Mouse (Mus musculus) right cerebral cortex, postnatal 4 days (tissue): Measurements from ENCODE around the gene Tmem178b.

Experiments used
- DNase-seq: peaks from one replicate; pipeline ENCODE4 v3.0.0-alpha.2; 2022

Gene Tmem178b

GRCm38 (mm10) chr6:40101785-40102184 is 228.7 kb downstream of the Tmem178b start:
- no peak for DNase-seq

GRCm38 (mm10) chr6:40102863-40103262 is 229.8 kb downstream of the Tmem178b start:
- DNase-seq, result no peak

- no peak for DNase-seq
Measured at GRCm38 (mm10) chr6:40110029-40110428, 237.0 kb downstream of the Tmem178b start.

- DNase-seq, result no peak
Measured at GRCm38 (mm10) chr6:40110729-40111128, 237.7 kb downstream of the Tmem178b start.

- DNase-seq, result no peak
Measured at GRCm38 (mm10) chr6:40112488-40112887, 239.4 kb downstream of the Tmem178b start.

- DNase-seq, result no peak
Measured at GRCm38 (mm10) chr6:40116225-40116624, 243.2 kb downstream of the Tmem178b start.

GRCm38 (mm10) chr6:40120176-40120575 is 247.1 kb downstream of the Tmem178b start:
- DNase-seq, result no peak

- DNase-seq, result no peak
Measured at GRCm38 (mm10) chr6:40121494-40121893, 248.4 kb downstream of the Tmem178b start.

GRCm38 (mm10) chr6:40123070-40123690 is 250.1 kb downstream of the Tmem178b start:
- DNase-seq, result no peak

- DNase-seq, result no peak
Measured at GRCm38 (mm10) chr6:40123960-40124359, 250.9 kb downstream of the Tmem178b start.

GRCm38 (mm10) chr6:40128716-40129115 is 255.6 kb downstream of the Tmem178b start:
- no peak for DNase-seq

GRCm38 (mm10) chr6:40131936-40132335 is 258.9 kb downstream of the Tmem178b start:
- DNase-seq, result no peak

- no peak for DNase-seq
Measured at GRCm38 (mm10) chr6:40133436-40133835, 260.4 kb downstream of the Tmem178b start.

GRCm38 (mm10) chr6:40135716-40136115 is 262.6 kb downstream of the Tmem178b start:
- DNase-seq, result no peak

- DNase-seq, result no peak
Measured at GRCm38 (mm10) chr6:40137346-40137745, 264.3 kb downstream of the Tmem178b start.

- DNase-seq, result no peak
Measured at GRCm38 (mm10) chr6:40137831-40138520, 264.9 kb downstream of the Tmem178b start.

- DNase-seq, result no peak
Measured at GRCm38 (mm10) chr6:40142582-40142981, 269.5 kb downstream of the Tmem178b start.

- no peak for DNase-seq
Measured at GRCm38 (mm10) chr6:40144371-40144770, 271.3 kb downstream of the Tmem178b start.

GRCm38 (mm10) chr6:40145601-40146000 is 272.5 kb downstream of the Tmem178b start:
- no peak for DNase-seq

GRCm38 (mm10) chr6:40152241-40152640 is 279.2 kb downstream of the Tmem178b start:
- no peak for DNase-seq

- DNase-seq, result no peak
Measured at GRCm38 (mm10) chr6:40161381-40161780, 288.3 kb downstream of the Tmem178b start.

- no peak for DNase-seq
Measured at GRCm38 (mm10) chr6:40173559-40173958, 300.5 kb downstream of the Tmem178b start.

- DNase-seq, result no peak
Measured at GRCm38 (mm10) chr6:40177870-40178269, 304.8 kb downstream of the Tmem178b start.

GRCm38 (mm10) chr6:40180551-40180950 is 307.5 kb downstream of the Tmem178b start:
- DNase-seq, result no peak

GRCm38 (mm10) chr6:40200661-40201060 is 327.6 kb downstream of the Tmem178b start:
- no peak for DNase-seq
